Mouse (Mus musculus) ES-E14 (cell line): ENCODE results near the gene Psg16. TPM values are rescaled to one million over a fixed set of nuclear protein-coding genes. Genes with fewer than 3 reads are reported as not detected.
A peak's percentile ranks its signal among the peaks of the same experiment; 100 is the strongest.

Source experiments
- DNase-seq: peaks from one replicate; pipeline ENCODE4 v3.0.0-alpha.2; 2013; ENCODE audit warnings: low read depth, low spot score
- H3K27ac ChIP-seq: 2 replicates; pipeline ENCODE4 v1.5.1; 2012; ENCODE audit warnings: low read depth, mild to moderate bottlenecking, low read length, moderate library complexity, mixed read lengths; ENCODE audit not compliant: poor library complexity, insufficient read depth, severe bottlenecking
- H3K36me3 ChIP-seq: 2 replicates; pipeline ENCODE4 v1.6.1; 2012; ENCODE audit warnings: mild to moderate bottlenecking, low read length, moderate library complexity, mixed read lengths; ENCODE audit not compliant: control insufficient read depth, poor library complexity, insufficient read depth, severe bottlenecking
- H3K4me1 ChIP-seq, 2 experiments: fragments of 150-350 bp in 1 of 2; sonication (generic) in 1 of 2; 2 replicates each; pipeline ENCODE4 v1.6.1; 2012; ENCODE audit warnings: low read length in 2 of 2, mild to moderate bottlenecking in 1 of 2, mixed read lengths in 1 of 2; ENCODE audit not compliant: control insufficient read depth in 2 of 2, insufficient read depth in 2 of 2, poor library complexity in 1 of 2
- H3K4me3 ChIP-seq, 2 experiments: fragments of 150-350 bp in 1 of 2; sonication (generic) in 1 of 2; 2 replicates each; pipeline ENCODE4 v1.5.1; 2012; ENCODE audit warnings: low read length in 2 of 2, low read depth in 1 of 2, mild to moderate bottlenecking in 1 of 2, mixed read lengths in 1 of 2; ENCODE audit not compliant: insufficient read depth in 1 of 2, poor library complexity in 1 of 2, severe bottlenecking in 1 of 2
- H3K9ac ChIP-seq: 2 replicates; pipeline ENCODE4 v1.6.1; 2012; ENCODE audit warnings: low read depth, mild to moderate bottlenecking, low read length, mixed read lengths; ENCODE audit not compliant: poor library complexity, insufficient read depth, severe bottlenecking
- H3K9me3 ChIP-seq: fragments of 150-350 bp; sonication (generic); 2 replicates; pipeline ENCODE4 v1.6.1; 2012; ENCODE audit warnings: low read depth, mild to moderate bottlenecking, low read length; ENCODE audit not compliant: control insufficient read depth, insufficient read depth
- CHD2 ChIP-seq: IDR thresholded peaks from 2 replicates; pipeline ENCODE4 v1.6.1; 2014; ENCODE audit warnings: mild to moderate bottlenecking, low read depth, low read length, inconsistent platforms
- HCFC1 ChIP-seq: IDR thresholded peaks from 2 replicates; pipeline ENCODE4 v1.6.1; 2012; ENCODE audit warnings: low read length, inconsistent platforms, borderline replicate concordance; ENCODE audit not compliant: insufficient read depth
- MAFK ChIP-seq: IDR thresholded peaks from 2 replicates; pipeline ENCODE4 v1.6.1; 2014; ENCODE audit warnings: mild to moderate bottlenecking, low read depth, low read length, inconsistent platforms; ENCODE audit not compliant: insufficient read depth
- ZC3H11A ChIP-seq: IDR thresholded peaks from 2 replicates; pipeline ENCODE4 v1.6.1; 2012; ENCODE audit warnings: low read depth, mild to moderate bottlenecking, inconsistent platforms, low read length, borderline replicate concordance
- ZNF384 ChIP-seq: IDR thresholded peaks from 2 replicates; pipeline ENCODE4 v1.6.1; 2012; ENCODE audit warnings: low read depth, low read length, inconsistent platforms
- in situ Hi-C, 2 experiments: fragments of 600-800 bp; cut with MboI; formaldehyde crosslinking; loops; one replicate each; pipeline ENCODE4 v1.15.1; 2025; ENCODE audit warnings: low sequenced_read_pairs in 2 of 2, inconsistent platforms in 1 of 2; ENCODE audit not compliant: unreplicated experiment in 2 of 2
- total RNA-seq: library from RNA; depleted of rRNA; stranded (reverse); fragments of 300-350 nt; gene quantifications from 2 replicates; pipeline ENCODE4 v1.2.3, GENCODE M21; 2012

Gene Psg16
- total RNA-seq, 1 experiment: 0.31 TPM

DNA sequence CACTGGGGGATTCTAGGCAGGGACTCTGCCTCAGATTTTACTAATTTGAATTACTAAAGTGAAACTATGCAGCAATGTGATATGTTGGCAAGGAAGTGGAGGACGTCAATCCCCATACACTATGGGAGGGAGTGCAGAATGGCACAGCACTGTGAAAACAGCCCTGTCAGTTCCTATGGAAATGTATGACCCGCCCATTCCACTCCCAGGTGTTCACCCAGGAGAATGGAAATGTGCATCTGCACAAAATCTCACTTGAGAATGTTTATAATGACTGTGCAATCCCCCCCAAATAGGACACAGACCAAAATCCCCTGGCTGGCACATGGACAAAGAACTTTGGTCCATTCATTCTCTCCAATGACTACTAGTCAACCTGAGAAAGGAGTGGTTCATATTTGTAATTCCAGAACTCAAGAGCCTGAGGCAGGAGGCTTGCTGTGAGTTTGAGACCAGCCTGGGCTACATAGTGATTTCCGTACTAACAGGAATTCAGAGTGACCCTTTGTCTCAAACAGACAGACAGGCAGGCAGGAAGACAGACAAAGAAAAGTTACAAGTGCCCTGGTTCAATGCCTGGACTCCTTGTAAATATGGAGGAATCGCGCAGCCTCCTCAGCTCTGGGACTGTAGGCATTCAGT lies 26.7 kb upstream of the Psg16 start:
- Histone ChIP-seq H3K4me3 (no peak overlapping the region), H3K36me3 (peaks cover 8% of the 10 kb centered on the region; the same call in 1 of the 2 replicates), H3K4me1 (peaks cover 0 to 6% of the 10 kb centered on the region in 2 experiments; a peak in 2 of 4 replicates), H3K27ac (no peak overlapping the region; the same call in 1 of the 2 replicates), H3K9me3 (no peaks in the 10 kb centered on the region), H3K9ac (no peak overlapping the region)
- TF ChIP-seq MAFK (no peak), ZNF384 (peak; percentile 42; the same call in 1 of the 2 replicates)
- in situ Hi-C loops: no loop called here
- DNase-seq: no peak

DNA sequence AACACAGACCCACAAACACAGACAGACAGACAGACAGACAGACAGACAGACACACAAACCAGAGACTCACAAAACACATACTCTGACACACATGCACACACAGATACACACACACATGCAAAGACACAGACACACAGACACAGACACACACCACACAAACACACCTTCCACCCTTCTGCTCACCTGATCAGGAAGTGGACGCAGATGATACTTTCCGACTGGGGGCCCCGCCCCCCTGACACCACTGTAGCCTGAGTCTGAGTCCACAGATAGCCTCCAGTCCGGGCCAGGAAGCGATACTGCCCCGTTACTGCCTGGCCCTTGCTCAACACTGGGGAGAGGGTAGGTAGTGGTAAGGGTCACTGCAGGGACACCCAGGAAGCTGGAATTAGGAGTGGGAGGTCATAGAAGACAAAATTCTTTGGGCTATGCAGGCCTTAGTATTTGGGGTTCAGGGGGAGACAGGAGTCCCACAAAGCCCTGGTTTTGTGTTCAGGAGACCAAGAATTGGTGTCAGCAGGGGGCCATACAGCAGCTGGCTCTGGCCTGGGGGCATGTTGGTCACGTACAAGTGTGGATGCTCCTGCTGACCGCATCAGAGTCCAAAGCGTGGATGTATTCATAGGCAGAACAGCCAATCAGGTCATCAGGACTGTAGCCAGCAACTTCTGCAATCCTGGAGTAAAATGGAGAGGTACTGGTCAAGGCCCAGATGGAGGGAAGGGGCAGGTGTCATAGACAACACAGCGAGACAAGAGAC lies 25.2 kb upstream of the Psg16 start:
- in situ Hi-C loops: no loop called here
- H3K9me3 ChIP-seq: no peaks in the 10 kb centered on the region
- DNase-seq: no peak
- H3K36me3 ChIP-seq: peaks cover 8% of the 10 kb centered on the region; the same call in 1 of the 2 replicates
- no peak for TF ChIP-seq CHD2
- no peak for TF ChIP-seq ZNF384
- TF ChIP-seq MAFK: no peak
- no peak for TF ChIP-seq ZC3H11A
- TF ChIP-seq HCFC1: no peak
- peaks cover 0 to 6% of the 10 kb centered on the region in 2 experiments; a peak in 2 of 4 replicates for H3K4me1 ChIP-seq
- H3K4me3 ChIP-seq: no peak overlapping the region
- H3K27ac ChIP-seq: no peak overlapping the region
- no peak overlapping the region for H3K9ac ChIP-seq

GRCm38 (mm10) chr7:17050491-17050890 lies 23.3 kb upstream of the Psg16 start:
- DNase-seq: no peak
- peaks cover 4% of the 10 kb centered on the region; the same call in 1 of the 2 replicates for H3K36me3 ChIP-seq
- H3K9me3 ChIP-seq: no peaks in the 10 kb centered on the region
- H3K4me3 ChIP-seq: no peak overlapping the region
- TF ChIP-seq CHD2: no peak
- no peak for TF ChIP-seq HCFC1
- TF ChIP-seq MAFK: no peak
- TF ChIP-seq ZNF384: no peak
- TF ChIP-seq ZC3H11A: no peak
- in situ Hi-C loops: no loop called here
- peaks cover 0 to 4% of the 10 kb centered on the region in 2 experiments; a peak in 2 of 4 replicates for H3K4me1 ChIP-seq
- no peak overlapping the region for H3K9ac ChIP-seq
- H3K27ac ChIP-seq: no peak overlapping the region

DNA sequence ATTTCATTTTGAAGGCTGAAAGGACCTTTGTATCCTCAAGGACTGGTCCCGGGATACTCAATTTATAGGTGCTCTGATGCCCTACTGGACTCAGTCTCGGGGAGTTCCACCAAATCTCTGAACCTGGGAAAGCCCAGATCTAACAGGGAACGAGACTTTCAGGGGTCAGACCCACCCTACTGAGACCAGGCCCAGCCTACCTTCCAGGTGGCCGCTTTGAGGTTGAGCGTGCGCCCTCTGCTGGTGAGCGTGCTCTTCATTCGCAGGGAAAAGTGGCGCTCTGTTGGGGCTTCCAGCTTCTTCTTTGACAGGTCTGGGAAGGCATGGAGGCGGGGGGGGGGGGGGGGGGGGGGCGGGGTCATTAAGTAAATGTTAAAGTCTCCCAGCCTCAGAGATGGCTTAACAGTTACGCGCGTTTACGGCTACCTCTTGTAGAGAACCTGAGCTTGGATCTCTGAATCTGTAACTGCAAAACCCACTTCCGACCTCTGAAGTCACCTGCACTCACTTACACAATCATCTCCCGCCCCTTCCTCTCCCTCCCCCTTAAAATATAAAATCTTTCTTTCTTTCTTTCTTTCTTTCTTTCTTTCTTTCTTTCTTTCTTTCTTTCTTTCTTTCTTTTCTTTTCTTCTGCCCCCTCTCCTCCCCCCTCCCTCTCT lies 22.8 kb upstream of the Psg16 start:
- no peaks in the 10 kb centered on the region for H3K9me3 ChIP-seq
- no peak overlapping the region for H3K27ac ChIP-seq
- TF ChIP-seq ZNF384: no peak
- no peak for TF ChIP-seq HCFC1
- TF ChIP-seq ZC3H11A: no peak
- no peak for TF ChIP-seq MAFK
- TF ChIP-seq CHD2: no peak
- DNase-seq: no peak
- peaks cover 4% of the 10 kb centered on the region; the same call in 1 of the 2 replicates for H3K36me3 ChIP-seq
- H3K9ac ChIP-seq: no peak overlapping the region
- H3K4me3 ChIP-seq: no peak overlapping the region
- in situ Hi-C loops: no loop called here
- H3K4me1 ChIP-seq: peaks cover 0 to 4% of the 10 kb centered on the region in 2 experiments; a peak in 2 of 4 replicates
